Mouse (Mus musculus) left cerebral cortex, postnatal 14 days (tissue): ENCODE measurements at regions not wholly inside any gene's neighbourhood (a gene's known extent, or its start where the extent isn't known, plus 50 kb on each side); places are given as distances from the start of the nearest gene placed in this dataset.

Source experiments
- DNase-seq, 2 experiments: peaks; one replicate each; pipeline ENCODE4 v3.0.0; 2021 to 2022; ENCODE audit warnings: low spot score in 2 of 2, mixed read lengths in 1 of 2
- intact Hi-C: fragments of 180-260 bp; cut with DNase I; formaldehyde crosslinking; loops from one replicate; pipeline ENCODE4 v1.15.1; 2025

DNA sequence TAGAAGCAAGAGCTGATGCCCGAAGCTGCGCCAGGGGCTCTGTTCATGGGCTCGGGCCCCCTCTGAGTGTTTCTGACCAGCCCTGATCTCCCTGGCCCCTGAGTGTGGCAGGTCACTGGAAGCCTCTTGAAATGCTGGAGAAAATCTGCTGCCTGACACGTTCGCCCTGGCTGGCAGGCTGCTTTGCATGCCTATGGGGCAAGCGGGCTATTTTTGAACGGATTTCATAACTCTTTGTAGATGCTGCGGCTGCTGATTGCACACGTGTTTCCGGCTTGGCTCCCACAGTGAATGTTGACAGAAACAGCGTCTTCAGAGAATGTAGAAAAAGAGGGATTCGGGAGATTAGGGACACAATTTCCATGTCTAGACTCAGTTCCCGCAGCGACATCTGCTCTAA is 201.4 kb upstream of the Egln3 start:
- peak; percentile 53 to 80 for DNase-seq
- intact Hi-C loops, result no loop called here

DNA sequence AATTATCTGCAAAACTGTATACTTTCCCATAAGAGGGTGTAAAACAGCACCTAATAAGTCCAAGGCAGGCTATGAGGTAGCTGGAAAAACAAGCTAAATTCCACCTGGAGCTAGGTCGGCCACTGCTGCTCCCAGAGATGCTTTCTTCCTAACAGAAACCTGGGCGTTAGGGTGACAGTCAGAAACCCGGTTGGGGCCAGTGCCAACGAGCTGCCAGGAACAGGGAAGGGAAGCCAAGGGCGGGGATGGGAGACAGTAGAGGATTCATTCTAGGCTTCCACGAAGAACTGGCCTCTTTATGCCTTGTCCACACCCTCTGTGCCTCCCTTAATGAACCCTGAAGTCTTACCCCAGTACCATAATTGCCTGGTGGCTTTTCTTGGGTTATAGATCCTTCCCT is 198.9 kb upstream of the Egln3 start:
- no peak for DNase-seq
- intact Hi-C loops, result no loop called here

DNA sequence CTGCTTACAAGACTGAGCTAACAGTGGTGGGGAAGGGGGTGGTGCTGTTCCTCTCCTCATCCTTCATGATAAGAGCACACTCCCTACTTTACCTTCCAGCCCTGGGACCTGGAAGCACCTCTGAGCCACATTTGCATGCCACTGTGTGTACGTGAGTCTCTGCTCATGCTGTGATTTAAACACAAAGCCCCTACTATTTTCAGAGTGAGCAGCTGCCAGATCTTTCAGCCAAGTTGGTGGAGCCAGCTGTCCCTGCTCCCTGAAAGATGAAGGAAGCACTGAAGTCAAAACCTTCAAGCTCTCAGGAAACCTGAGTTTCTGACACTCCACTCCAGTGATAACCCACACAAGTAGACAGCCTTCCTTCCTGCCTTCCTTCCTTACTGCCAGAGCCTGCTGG is 198.0 kb upstream of the Egln3 start:
- intact Hi-C loops, result no loop called here
- no peak for DNase-seq

DNA sequence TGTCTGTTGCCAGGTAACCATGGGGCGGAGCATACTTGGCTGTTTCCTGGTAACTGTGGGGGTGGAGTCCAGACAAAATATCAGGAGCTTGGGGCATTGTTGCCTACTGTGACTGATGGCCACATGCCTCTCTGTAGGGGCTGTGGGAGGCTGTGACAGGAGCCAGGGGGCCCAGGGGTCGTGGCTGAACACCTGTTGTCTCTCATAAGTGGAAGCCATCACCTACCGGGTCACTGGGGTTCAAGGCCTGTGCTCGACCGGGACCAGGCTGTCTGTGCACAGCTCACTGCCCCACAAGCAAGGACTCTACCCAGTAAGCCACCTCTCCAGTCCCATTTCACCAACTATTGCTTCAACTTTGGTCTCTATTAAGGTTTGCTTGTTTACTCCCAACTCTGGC is 196.4 kb upstream of the Egln3 start:
- no peak for DNase-seq
- intact Hi-C loops, result no loop called here

DNA sequence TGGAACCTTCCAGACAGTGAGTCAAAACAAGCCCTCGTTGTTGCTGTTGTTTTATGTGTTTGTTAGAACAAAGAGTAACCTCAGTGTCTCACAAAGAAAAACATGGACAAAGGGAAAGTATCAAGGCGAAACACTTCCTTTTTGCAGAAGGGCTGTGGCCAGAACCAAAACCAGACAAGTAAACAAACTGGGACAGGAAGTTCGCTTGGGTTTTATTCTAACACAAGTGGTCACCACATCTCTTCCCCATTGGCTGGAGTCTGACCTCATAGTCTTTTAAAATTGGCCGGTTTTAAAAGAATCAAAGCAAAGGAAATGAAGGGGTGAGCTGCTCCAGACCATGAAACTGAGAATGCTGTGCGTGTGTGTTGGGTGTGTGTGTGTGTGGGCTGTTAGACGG is 194.4 kb upstream of the Egln3 start:
- no peak for DNase-seq
- intact Hi-C loops, result no loop called here

DNA sequence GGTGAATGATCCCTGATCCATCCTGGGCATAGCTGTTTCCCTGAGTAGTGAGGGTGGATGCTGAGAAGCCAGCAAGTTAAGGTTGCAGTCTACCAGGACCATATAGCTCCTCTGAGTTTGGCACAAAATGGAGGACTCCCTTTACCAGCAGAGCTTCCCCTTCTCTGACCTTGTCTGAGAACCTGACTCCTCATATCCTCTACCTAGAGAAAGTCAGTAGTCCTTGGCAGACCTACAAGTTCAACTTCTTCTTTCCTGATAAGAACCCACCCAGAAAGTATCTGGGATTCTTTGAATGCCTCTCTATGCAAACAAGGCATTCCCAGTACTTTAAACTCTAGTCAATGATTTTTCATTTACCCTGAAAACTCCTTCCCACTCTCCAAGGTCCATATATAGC is 193.3 kb upstream of the Egln3 start:
- intact Hi-C loops, result no loop called here
- DNase-seq, result no peak

DNA sequence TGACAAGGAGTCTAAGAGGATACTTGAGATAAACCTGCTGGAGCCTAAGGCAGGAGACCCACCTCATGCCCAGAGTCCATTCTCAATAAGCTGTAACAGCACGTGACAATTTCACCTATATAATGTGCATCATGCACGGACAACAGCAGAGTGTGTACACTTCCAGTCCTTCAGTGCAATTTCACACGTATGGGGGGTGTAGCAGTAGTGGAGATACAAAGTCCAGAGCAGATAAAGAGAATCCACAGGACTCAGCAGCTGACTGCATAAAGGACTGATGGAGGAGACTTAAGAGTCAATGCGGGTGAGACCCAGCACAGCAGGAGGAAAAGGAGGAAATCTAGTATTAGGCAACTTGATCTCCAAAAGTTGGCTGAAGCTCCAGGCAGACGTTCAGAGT is 192.7 kb upstream of the Egln3 start:
- intact Hi-C loops, result no loop called here
- DNase-seq, result no peak

DNA sequence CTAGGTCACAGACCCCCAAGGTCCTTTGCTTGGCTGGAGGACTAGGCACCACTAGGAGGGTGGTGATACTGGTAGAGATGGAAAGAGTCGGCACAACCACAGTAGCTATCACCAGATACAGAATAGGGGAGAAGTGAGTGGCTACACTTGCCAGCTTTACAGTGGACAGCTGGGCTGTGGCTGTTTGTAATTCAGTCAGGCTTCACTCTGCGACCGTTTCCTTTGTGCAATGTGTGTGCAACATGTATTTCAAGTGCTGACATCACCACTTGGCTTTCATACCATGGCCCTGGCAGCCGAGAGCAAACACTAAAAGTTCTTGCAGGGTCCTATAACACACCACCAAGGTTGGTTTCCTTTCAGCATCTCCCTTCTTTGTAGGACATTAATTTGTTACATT is 181.7 kb upstream of the Egln3 start:
- DNase-seq, result no peak
- intact Hi-C loops, result no loop called here

DNA sequence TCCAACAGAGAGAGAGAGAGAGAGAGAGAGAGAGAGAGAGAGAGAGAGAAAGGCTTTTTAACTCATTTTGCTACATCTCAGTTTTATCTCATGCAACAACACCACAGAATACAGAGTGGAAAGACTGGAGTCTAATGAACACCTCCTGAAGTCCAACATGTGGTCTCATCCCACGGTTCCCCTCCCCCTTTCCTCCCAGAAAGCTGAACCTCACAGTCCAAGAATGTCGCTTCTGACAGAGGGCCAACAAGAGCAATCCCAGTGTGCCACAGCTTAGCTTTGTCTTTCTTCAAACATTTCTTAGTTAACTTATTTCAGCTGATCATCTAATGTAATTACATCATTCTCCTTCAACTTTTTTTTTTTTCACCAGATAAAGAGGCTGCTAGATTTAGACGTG is 180.5 kb upstream of the Egln3 start:
- intact Hi-C loops, result no loop called here

DNA sequence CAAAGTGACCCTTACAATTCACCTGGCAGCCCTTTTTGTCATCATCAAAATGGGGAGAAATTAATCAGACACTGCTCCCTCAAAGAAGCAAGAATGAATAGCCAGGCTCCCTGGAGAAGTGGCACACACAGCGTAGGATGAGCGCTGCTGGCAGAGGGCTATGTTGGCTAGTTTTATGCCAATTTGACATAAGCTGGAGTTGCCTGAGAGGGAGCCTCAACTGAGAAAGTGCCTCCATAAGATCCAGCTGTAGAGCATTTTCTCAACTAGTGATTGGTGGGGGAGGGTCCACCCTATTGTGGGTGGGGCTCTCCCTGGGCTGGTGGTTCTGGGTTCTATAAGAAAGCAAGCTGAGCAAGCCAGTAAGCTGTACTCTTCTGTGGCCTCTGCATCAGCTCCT is 179.3 kb upstream of the Egln3 start:
- DNase-seq, result no peak
- intact Hi-C loops, result no loop called here

More for the DNA sequence above, 180.5 kb upstream of the Egln3 start:
- DNase-seq, result no peak

DNA sequence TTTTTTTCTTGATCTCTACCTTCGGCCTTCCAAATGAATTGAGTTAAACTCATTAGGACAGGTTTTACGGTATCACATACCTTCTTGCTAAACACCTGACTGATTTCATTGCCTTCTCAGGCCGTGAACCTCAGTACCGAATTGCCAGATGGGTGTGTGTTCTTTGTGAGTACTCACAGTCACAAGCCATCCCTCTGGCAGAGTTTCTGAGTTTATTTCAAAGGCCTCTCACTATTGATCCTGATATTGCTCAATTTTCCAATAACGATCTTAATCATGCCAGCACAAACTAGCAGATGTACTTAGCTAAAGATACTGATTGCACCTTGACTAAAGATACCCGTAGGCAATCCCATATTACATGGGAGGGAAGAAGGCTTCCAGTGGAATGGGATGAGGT is 178.4 kb upstream of the Egln3 start:
- intact Hi-C loops, result no loop called here
- DNase-seq, result no peak

DNA sequence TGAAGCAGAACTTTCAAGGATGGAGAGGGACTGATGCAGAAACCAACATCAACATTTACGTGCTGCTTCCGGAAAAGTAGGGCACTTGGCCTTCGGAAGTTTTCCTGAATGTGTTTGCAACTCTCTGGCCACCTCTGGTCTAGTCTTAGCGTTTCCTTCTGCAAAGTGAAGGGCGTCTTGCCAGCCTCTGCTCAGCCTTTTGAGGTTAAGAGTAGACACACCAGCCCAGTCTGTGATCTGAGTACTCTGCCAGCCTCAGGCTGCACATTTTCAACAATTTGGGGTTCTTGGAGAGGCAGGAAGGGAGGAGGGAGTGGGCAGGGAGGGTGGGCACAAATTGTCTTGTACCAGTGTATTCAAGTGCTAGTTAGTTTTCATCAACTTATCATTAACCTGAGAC is 176.7 kb upstream of the Egln3 start:
- no peak for DNase-seq
- intact Hi-C loops, result no loop called here

DNA sequence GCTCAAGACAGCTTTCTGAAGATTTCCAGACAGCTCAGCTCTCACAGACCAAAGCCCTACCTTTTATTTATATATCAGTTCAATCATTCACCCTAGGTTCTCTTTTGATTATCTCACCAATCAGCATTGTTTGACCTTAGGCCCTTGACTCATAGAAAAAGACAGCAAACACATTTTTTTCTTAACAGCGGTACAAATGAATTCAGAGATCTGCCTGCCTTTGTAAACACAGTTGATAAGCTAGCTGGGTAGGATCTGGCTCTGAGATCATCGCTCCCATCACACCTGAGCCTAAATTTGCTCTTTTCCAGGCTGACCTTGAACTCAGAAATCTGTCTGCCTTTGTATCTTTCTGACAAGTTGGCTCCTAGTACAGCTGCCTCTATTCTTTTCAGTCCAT is 174.9 kb upstream of the Egln3 start:
- intact Hi-C loops, result no loop called here
- DNase-seq, result no peak

DNA sequence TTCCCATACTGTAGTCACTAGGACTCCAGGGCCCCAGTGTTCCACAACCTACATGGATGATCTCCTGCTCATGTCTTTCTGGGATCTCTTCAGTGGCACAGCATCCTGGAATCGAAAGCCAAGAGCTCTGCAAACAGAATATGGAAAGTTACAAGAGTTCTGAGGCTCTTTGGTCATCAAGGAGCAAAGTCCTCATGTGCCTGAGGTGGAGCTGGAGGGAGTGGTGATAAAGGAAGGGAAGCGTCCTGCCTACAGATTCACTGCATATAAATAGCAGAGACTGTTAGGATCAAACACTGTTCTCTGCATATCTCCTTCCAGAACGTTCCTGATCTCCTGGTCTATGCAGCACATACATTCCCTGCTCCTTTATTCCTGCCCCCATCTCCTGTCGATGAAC is 170.4 kb upstream of the Egln3 start:
- no peak for DNase-seq
- intact Hi-C loops, result no loop called here

DNA sequence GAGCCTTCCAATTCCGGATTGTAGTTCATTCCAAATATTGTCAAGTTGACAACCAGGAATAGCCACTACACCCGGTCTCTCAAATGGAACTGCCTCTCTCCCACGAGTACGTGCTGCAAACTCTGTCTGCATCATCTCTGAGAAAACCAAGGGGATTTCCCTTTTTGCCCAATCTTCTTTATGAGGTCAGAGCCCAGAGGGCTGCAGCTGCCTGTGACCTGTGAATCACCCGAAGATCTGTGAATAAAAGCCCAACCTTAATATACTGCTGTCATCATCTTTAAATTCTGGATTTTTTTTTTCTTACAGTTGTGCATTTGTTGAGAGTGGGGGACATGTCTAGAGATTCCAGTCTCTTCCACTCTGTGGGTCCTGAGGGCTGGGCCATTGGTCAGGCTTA is 165.6 kb upstream of the Egln3 start:
- DNase-seq, result no peak
- intact Hi-C loops, result no loop called here

DNA sequence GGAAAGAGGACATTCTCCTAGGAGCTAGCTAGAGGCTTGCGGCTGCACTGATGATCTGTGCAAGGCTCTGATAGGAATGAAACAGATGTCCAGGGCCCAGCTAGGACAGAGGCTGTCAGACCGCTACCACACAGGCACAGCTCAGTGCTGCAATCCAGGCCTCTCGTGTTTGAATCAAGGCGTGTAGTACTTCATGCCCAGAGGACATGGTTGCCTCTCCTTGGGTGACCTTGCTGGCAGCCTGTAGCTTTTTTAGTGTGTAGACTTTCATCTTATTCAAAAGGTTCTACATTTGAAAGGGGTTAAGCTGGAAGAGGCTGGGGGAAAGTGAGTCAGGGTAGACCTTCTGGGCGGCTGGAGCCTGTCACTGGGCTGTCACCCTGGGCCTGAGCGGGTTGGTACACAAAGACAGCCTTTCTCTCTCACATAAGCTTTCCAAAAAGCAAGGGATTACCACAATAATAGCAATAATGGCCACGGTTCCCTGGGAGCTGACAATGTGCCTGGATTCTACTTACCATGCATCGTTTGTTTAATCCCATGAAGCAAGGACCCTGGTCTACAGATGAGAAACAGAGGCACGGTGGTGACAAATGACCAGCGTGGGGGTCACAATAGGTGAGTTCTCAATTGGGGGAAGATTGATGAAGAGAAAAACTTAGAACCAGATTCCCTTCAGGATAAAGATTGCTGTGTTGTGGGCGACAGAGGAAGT is 160.9 kb upstream of the Egln3 start:
- DNase-seq, result no peak
- intact Hi-C loops, result no loop called here

DNA sequence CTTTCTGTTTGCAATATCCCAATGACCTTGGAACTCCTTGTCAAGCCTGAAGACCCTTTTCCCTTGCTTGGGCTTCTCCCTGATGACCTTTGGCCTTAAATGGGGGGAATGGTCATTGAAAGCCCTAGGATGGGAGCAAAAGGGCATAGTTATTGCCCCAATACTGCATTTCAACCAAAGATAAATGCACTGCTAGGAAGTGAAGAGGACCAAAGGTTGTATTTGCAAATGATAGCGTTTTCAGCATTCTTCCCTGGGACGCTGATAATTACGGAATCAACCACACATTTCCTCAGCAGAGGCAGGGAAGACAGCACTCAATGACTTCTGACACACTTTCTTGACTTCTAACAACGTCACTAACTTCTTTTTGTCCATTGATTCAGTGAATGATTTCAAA is 158.1 kb upstream of the Egln3 start:
- intact Hi-C loops, result no loop called here
- DNase-seq, result no peak

DNA sequence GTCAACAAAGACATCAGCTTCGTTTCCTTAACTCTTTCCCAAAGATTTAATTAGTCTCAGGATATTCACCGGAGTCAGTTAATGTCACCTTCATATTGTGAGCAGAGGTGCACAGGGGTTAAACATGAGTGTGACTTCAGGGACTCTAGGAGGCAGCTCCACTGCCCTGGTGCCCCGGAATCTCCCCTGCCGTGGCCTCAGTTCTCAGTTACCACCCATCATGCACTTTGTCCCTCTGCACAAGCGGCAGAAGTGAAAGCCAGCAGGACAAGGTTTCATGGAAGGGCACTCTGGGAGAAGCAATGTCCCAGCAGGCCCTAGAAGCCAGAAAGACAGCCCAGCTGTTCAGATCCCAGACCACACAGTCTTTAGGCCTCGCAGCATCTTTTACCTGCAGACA is 150.5 kb upstream of the Egln3 start:
- no peak for DNase-seq
- intact Hi-C loops, result loop anchor here (5.0 kb wide), 1 partner anchor 152 kb away; the partner anchor contains the start of gene Egln3

DNA sequence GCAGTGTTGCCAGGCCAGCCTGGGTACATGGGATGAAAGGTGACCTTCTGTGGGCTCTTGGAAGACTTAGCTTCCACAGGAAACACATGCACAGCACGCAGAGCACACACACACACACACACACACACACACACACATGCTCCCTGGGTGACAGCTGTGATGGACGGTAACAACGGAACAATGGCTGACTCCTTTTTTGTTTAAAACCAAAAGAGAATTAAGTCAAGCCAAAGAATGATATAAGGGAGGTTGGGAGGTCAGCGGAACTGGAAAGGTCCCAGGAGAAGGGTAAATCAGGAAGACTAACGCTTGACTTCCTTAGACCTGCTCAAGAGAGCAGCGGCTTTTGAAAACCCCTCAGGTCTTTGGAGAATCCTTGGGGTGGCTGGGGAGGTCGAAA is 150.0 kb upstream of the Egln3 start:
- intact Hi-C loops, result loop anchor here (1.0 to 5.0 kb wide), 2 partner anchors 151 to 255 kb away; partner anchors contain the start of gene Egln3
- no peak for DNase-seq

DNA sequence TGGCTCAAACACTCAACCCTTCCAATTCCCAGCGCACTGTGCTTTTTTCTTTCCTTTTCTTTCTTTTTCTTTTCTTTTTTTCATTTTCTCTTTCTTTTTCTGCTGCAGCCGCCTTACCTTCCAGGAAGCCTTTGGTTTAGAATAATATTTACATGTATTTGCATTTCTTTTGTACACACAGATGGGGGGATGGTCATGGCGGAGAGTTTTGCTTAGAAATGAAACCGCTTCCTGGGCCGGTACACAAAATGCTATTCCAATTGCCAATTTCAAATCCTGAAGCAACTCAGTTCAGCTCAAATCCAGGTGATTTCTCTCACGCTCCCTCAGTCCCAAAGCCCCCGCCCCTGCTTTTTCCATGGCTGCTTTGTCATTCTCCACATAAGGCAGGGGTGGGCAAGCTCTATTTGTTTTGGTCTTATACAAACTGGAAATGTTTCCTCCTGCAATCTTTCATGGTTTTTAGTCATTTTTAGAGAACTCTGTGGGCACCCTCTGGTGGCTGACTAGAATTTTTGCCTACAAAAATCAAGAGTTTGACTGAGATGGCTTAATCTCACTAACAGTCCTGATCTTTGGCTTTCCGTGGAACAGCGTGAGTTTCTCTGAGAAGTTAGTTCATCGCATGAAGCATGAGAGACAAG is 149.4 kb upstream of the Egln3 start:
- intact Hi-C loops, result loop anchor here (1.0 to 5.0 kb wide), 2 partner anchors 151 to 255 kb away; partner anchors contain the start of gene Egln3
- DNase-seq, result peak; percentile 30 to 44

DNA sequence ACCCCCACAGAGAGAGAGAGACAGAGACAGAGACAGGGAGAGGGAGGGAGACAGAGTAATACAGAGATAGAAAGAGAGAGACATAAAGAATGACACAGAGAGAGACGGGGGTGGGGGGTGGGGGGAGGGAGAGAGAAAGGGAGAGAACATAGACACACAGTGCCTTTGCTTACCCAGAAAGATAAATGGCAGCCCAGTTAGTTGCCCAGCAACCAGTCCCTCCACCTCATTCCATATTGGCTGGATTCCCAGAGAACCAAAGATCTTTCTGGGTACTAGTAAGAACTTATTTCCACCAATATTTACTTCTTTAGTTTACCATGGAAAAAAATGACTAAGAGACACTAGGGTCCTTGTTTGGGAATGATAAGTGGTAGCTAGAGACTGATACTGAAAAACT is 146.6 kb upstream of the Egln3 start:
- no peak for DNase-seq
- intact Hi-C loops, result loop anchor here (5.0 kb wide), 1 partner anchor 148 kb away; the partner anchor contains the start of gene Egln3
